Mouse (Mus musculus): Measurements from ENCODE around the gene Cubn. TPM values are rescaled to one million over a fixed set of nuclear protein-coding genes. Genes with fewer than 3 reads are reported as not detected.

The Cubn gene
- polyA plus RNA-seq, 1 experiment, result 0.06 TPM

GRCm38 (mm10) chr2:13438275-13438845 is 53.3 kb downstream of the Cubn start:
- Histone ChIP-seq H3K4me3 (ENCODE audit: extremely low read depth, insufficient read depth, insufficient read length) (no peak overlapping the region), H3K27me3 (ENCODE audit: control insufficient read depth, insufficient read depth, low read length) (no peaks in the 10 kb centered on the region), H3K4me1 (ENCODE audit: control insufficient read depth, insufficient read depth, insufficient read length) (peaks cover 3% of the 10 kb centered on the region; the same call in 1 of the 2 replicates), H3K27ac (ENCODE audit: insufficient read depth, low read length) (no peak overlapping the region), H3K36me3 (ENCODE audit: control insufficient read depth, insufficient read depth, low read length) (no peaks in the 10 kb centered on the region)
- no peak for TF ChIP-seq POLR2A (IDR thresholded peaks at IDR 0.05; ENCODE audit: low read depth, low read length)
- TF ChIP-seq CTCF (IDR thresholded peaks at IDR 0.05; ENCODE audit: extremely low read depth, insufficient read depth, insufficient read length, insufficient replicate concordance), result no peak
- no peak for DNase-seq (ENCODE audit: low read depth in 1 of 2, low spot score in 2 of 2)
- WGBS, result 87% methylated on average over 3 of the region's 3 CpGs

- Histone ChIP-seq H3K36me3 (ENCODE audit: control insufficient read depth, insufficient read depth, low read length) (no peaks in the 10 kb centered on the region), H3K27me3 (ENCODE audit: control insufficient read depth, insufficient read depth, low read length) (no peaks in the 10 kb centered on the region), H3K4me1 (ENCODE audit: control insufficient read depth, insufficient read depth, insufficient read length) (no peaks in the 10 kb centered on the region), H3K27ac (ENCODE audit: insufficient read depth, low read length) (no peak overlapping the region), H3K4me3 (ENCODE audit: extremely low read depth, insufficient read depth, insufficient read length) (no peak overlapping the region)
- WGBS, result 74% methylated on average over 4 of the region's 4 CpGs
- TF ChIP-seq POLR2A (IDR thresholded peaks at IDR 0.05; ENCODE audit: low read depth, low read length) (no peak), CTCF (IDR thresholded peaks at IDR 0.05; ENCODE audit: extremely low read depth, insufficient read depth, insufficient read length, insufficient replicate concordance) (no peak)
- DNase-seq (ENCODE audit: low read depth in 1 of 2, low spot score in 2 of 2), result no peak
These were observed 59.6 kb downstream of the Cubn start for GRCm38 (mm10) chr2:13432002-13432401.

- TF ChIP-seq POLR2A (IDR thresholded peaks at IDR 0.05; ENCODE audit: low read depth, low read length), result no peak
- TF ChIP-seq CTCF (IDR thresholded peaks at IDR 0.05; ENCODE audit: extremely low read depth, insufficient read depth, insufficient read length, insufficient replicate concordance), result no peak
- H3K36me3 ChIP-seq (ENCODE audit: control insufficient read depth, insufficient read depth, low read length), result no peaks in the 10 kb centered on the region
- WGBS, result 89% methylated on average over 14 of the region's 14 CpGs
- no peak overlapping the region for H3K27ac ChIP-seq (ENCODE audit: insufficient read depth, low read length)
- H3K4me1 ChIP-seq (ENCODE audit: control insufficient read depth, insufficient read depth, insufficient read length), result no peaks in the 10 kb centered on the region; the same call in 1 of the 2 replicates
- no peak overlapping the region for H3K4me3 ChIP-seq (ENCODE audit: extremely low read depth, insufficient read depth, insufficient read length)
- no peak for DNase-seq (ENCODE audit: low read depth in 1 of 2, low spot score in 2 of 2)
- H3K27me3 ChIP-seq (ENCODE audit: control insufficient read depth, insufficient read depth, low read length), result no peaks in the 10 kb centered on the region
These were observed 69.4 kb downstream of the Cubn start for GRCm38 (mm10) chr2:13421974-13422760.

- Histone ChIP-seq H3K27ac (ENCODE audit: insufficient read depth, low read length) (no peak overlapping the region), H3K4me3 (ENCODE audit: extremely low read depth, insufficient read depth, insufficient read length) (no peak overlapping the region), H3K27me3 (ENCODE audit: control insufficient read depth, insufficient read depth, low read length) (no peaks in the 10 kb centered on the region), H3K4me1 (ENCODE audit: control insufficient read depth, insufficient read depth, insufficient read length) (peaks cover 19% of the 10 kb centered on the region), H3K36me3 (ENCODE audit: control insufficient read depth, insufficient read depth, low read length) (no peaks in the 10 kb centered on the region)
- TF ChIP-seq POLR2A (IDR thresholded peaks at IDR 0.05; ENCODE audit: low read depth, low read length) (no peak), CTCF (IDR thresholded peaks at IDR 0.05; ENCODE audit: extremely low read depth, insufficient read depth, insufficient read length, insufficient replicate concordance) (no peak)
- 51% methylated on average over 3 of the region's 3 CpGs for whole genome bisulfite sequencing
- DNase-seq (ENCODE audit: low read depth in 1 of 2, low spot score in 2 of 2), result no peak
These were observed 74.7 kb downstream of the Cubn start for GRCm38 (mm10) chr2:13416765-13417524.

DNA sequence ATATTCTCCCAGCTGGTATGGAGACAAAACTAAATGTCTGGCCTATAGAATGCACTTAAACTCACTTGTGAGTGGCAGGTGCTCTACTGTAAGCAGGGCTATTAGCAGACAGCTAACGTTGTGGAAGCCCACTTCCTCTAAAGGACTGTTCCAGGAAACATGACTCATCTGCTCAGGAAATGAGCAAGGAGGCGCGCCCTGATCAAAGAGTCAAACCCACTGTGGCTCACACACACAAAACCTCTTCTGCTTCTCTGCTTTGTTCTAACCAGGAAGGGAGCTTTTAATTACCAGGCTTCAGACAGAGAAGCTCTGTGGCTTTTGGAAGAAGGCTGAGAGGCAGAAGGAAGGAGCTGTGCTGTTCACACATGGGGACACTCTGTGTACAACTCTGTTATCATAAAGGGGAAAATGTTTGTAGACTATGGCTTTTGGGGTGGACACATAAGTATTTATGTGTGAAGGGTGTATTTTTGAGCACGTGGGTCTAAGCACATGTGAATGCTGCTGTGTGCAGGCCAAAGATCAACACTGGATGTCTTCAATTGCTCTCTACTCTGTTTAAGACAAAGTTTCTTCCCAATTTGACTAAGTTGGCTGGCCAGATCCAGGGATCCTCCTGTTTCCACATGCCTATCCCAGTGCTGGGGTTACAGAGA is 78.0 kb downstream of the Cubn start:
- H3K4me3 ChIP-seq (ENCODE audit: extremely low read depth, insufficient read depth, insufficient read length), result no peak overlapping the region
- H3K27me3 ChIP-seq (ENCODE audit: control insufficient read depth, insufficient read depth, low read length), result no peaks in the 10 kb centered on the region
- peaks cover 28% of the 10 kb centered on the region for H3K4me1 ChIP-seq (ENCODE audit: control insufficient read depth, insufficient read depth, insufficient read length)
- 3% methylated on average over 4 of the region's 4 CpGs for WGBS
- no peak for TF ChIP-seq CTCF (IDR thresholded peaks at IDR 0.05; ENCODE audit: extremely low read depth, insufficient read depth, insufficient read length, insufficient replicate concordance)
- H3K27ac ChIP-seq (ENCODE audit: insufficient read depth, low read length), result peak overlapping the region; percentile 54
- peak; percentile 70 to 83 for DNase-seq (ENCODE audit: low read depth in 1 of 2, low spot score in 2 of 2)
- H3K36me3 ChIP-seq (ENCODE audit: control insufficient read depth, insufficient read depth, low read length), result no peaks in the 10 kb centered on the region

GRCm38 (mm10) chr2:13410660-13411059 is 81.0 kb downstream of the Cubn start:
- peaks cover 28% of the 10 kb centered on the region for H3K4me1 ChIP-seq (ENCODE audit: control insufficient read depth, insufficient read depth, insufficient read length)
- no peaks in the 10 kb centered on the region for H3K36me3 ChIP-seq (ENCODE audit: control insufficient read depth, insufficient read depth, low read length)
- TF ChIP-seq POLR2A (IDR thresholded peaks at IDR 0.05; ENCODE audit: low read depth, low read length) (no peak), CTCF (IDR thresholded peaks at IDR 0.05; ENCODE audit: extremely low read depth, insufficient read depth, insufficient read length, insufficient replicate concordance) (no peak)
- no peak for DNase-seq (ENCODE audit: low read depth in 1 of 2, low spot score in 2 of 2)
- no peak overlapping the region for H3K4me3 ChIP-seq (ENCODE audit: extremely low read depth, insufficient read depth, insufficient read length)
- H3K27ac ChIP-seq (ENCODE audit: insufficient read depth, low read length), result no peak overlapping the region
- H3K27me3 ChIP-seq (ENCODE audit: control insufficient read depth, insufficient read depth, low read length), result no peaks in the 10 kb centered on the region
- 20% methylated on average over 5 of the region's 5 CpGs for WGBS

All from spleen, adult 2 months (tissue).